Mouse (Mus musculus) olfactory bulb, adult 2 months (tissue): ENCODE data around the gene Ddah2. TPM values are rescaled to one million over a fixed set of nuclear protein-coding genes. Genes with fewer than 3 reads are reported as not detected.

Experiments used
- H3K27ac ChIP-seq: fragments of 200-500 bp; 2 replicates; pipeline ENCODE4 v1.5.1; 2012; ENCODE audit warnings: low read depth, low read length; ENCODE audit not compliant: insufficient read depth
- H3K4me1 ChIP-seq: fragments of 200-500 bp; 2 replicates; pipeline ENCODE4 v1.6.1; 2012; ENCODE audit warnings: low read length; ENCODE audit not compliant: control insufficient read depth, insufficient read depth
- H3K4me3 ChIP-seq: fragments of 200-500 bp; 2 replicates; pipeline ENCODE4 v1.5.1; 2012; ENCODE audit warnings: mild to moderate bottlenecking, low read depth, low read length, moderate library complexity; ENCODE audit not compliant: insufficient read depth
- CTCF ChIP-seq: fragments of 200-500 bp; IDR thresholded peaks from 2 replicates; pipeline ENCODE4 v1.5.1; 2012; ENCODE audit warnings: low read depth, mild to moderate bottlenecking, low read length, moderate library complexity; ENCODE audit not compliant: insufficient read depth
- POLR2A ChIP-seq: fragments of 200-500 bp; IDR thresholded peaks from 2 replicates; pipeline ENCODE4 v1.6.1; 2012; ENCODE audit warnings: mild to moderate bottlenecking, low read depth, low read length, moderate library complexity; ENCODE audit not compliant: insufficient read depth
- WGBS: fragments of 180-500 bp; shearing (Covaris S2); methylation state at CpG from one replicate; pipeline ENCODE4 v1.1.7; 2018; 5-methylcytosine and 5-hydroxymethylcytosine counted together
- polyA plus RNA-seq: library from polyadenylated mRNA; stranded (reverse); fragments of >200 nt; gene quantifications from 2 replicates; pipeline ENCODE4 v1.2.4, GENCODE M21; 2012; ENCODE audit warnings: low replicate concordance; ENCODE audit not compliant: missing spikeins, insufficient read depth, insufficient read length

Gene Ddah2
- polyA plus RNA-seq, 1 experiment: not detected

GRCm38 (mm10) chr17:35034896-35035295 lies 23.9 kb upstream of the Ddah2 start:
- Histone ChIP-seq H3K27ac (no peak overlapping the region), H3K4me1 (peaks cover 5% of the 10 kb centered on the region), H3K4me3 (no peak overlapping the region)
- TF ChIP-seq POLR2A: no peak
- no peak for TF ChIP-seq CTCF
- 58% methylated on average over 6 of the region's 6 CpGs for WGBS

- no peak overlapping the region for H3K4me3 ChIP-seq
- H3K27ac ChIP-seq: no peak overlapping the region
- H3K4me1 ChIP-seq: no peaks in the 10 kb centered on the region
- TF ChIP-seq CTCF (no peak), POLR2A (no peak)
- 78% methylated on average over 11 of the region's 11 CpGs for WGBS
Observed at GRCm38 (mm10) chr17:35039121-35039873, 19.5 kb upstream of the Ddah2 start.

GRCm38 (mm10) chr17:35043794-35044193 lies 15.0 kb upstream of the Ddah2 start:
- TF ChIP-seq POLR2A (no peak), CTCF (no peak)
- H3K4me1 ChIP-seq: peaks cover 10% of the 10 kb centered on the region
- no peak overlapping the region for H3K27ac ChIP-seq
- H3K4me3 ChIP-seq: no peak overlapping the region
- 84% methylated on average over 4 of the region's 4 CpGs for WGBS

- Histone ChIP-seq H3K27ac (no peak overlapping the region), H3K4me3 (no peak overlapping the region), H3K4me1 (peaks cover 17% of the 10 kb centered on the region)
- WGBS: 89% methylated on average over 7 of the region's 7 CpGs
- TF ChIP-seq POLR2A (no peak), CTCF (no peak)
Observed at GRCm38 (mm10) chr17:35044904-35045806, 13.7 kb upstream of the Ddah2 start.

GRCm38 (mm10) chr17:35045807-35046680 lies 12.8 kb upstream of the Ddah2 start:
- no peak overlapping the region for H3K27ac ChIP-seq
- 6% methylated on average over 48 of the region's 48 CpGs for WGBS
- no peak for TF ChIP-seq POLR2A
- no peak for TF ChIP-seq CTCF
- H3K4me3 ChIP-seq: peak overlapping the region; percentile 73
- peaks cover 23% of the 10 kb centered on the region for H3K4me1 ChIP-seq

GRCm38 (mm10) chr17:35046681-35047455 lies 12.0 kb upstream of the Ddah2 start, which contains the start of gene Msh5:
TSS of gene Msh5 (minus strand) at chr17:35046745.
- H3K4me3 ChIP-seq: peak within 1 kb of the TSS; percentile 73
- 2% methylated on average over 33 of the region's 33 CpGs for WGBS
- no peak within 1 kb of the TSS for H3K27ac ChIP-seq
- peaks cover 31% of the 10 kb centered on the region for H3K4me1 ChIP-seq
- TF ChIP-seq CTCF: no peak
- TF ChIP-seq POLR2A: no peak

- no peak overlapping the region for H3K27ac ChIP-seq
- H3K4me1 ChIP-seq: peaks cover 33% of the 10 kb centered on the region
- WGBS: 61% methylated on average over 1 of the region's 1 CpGs
- TF ChIP-seq POLR2A (no peak), CTCF (no peak)
- no peak overlapping the region for H3K4me3 ChIP-seq
Observed at GRCm38 (mm10) chr17:35047688-35048087, 11.1 kb upstream of the Ddah2 start.

- WGBS: 51% methylated on average over 11 of the region's 11 CpGs
- TF ChIP-seq POLR2A: no peak
- TF ChIP-seq CTCF: no peak
- H3K27ac ChIP-seq: no peak overlapping the region
Observed at GRCm38 (mm10) chr17:35048149-35048931, 10.5 kb upstream of the Ddah2 start.

More at GRCm38 (mm10) chr17:35048149-35048931, 10.5 kb upstream of the Ddah2 start:
- H3K4me3 ChIP-seq: no peak overlapping the region
- peaks cover 33% of the 10 kb centered on the region for H3K4me1 ChIP-seq
